Mouse (Mus musculus) myocyte (in vitro differentiated cells): Measurements from ENCODE around the gene Arhgap25. TPM values are rescaled to one million over a fixed set of nuclear protein-coding genes. Genes with fewer than 3 reads are reported as not detected.

Experiments used
- H3K27me3 ChIP-seq: one replicate; pipeline ENCODE4 v1.6.1; 2011; ENCODE audit not compliant: control insufficient read depth, insufficient read depth, insufficient read length
- H3K36me3 ChIP-seq: one replicate; pipeline ENCODE4 v1.6.1; 2011; ENCODE audit not compliant: control insufficient read depth, insufficient read depth
- H3K4me2 ChIP-seq: one replicate; pipeline ENCODE4 v1.6.1; 2011; ENCODE audit warnings: low read depth, control low read depth
- H3K4me3 ChIP-seq: one replicate; pipeline ENCODE4 v1.5.1; 2011; ENCODE audit warnings: mild to moderate bottlenecking, control low read depth, moderate library complexity
- H3K79me2 ChIP-seq: one replicate; pipeline ENCODE4 v1.6.1; 2011; ENCODE audit not compliant: control insufficient read depth, insufficient read depth
- H3ac ChIP-seq: one replicate; pipeline ENCODE4 v1.6.1; 2011; ENCODE audit not compliant: control insufficient read depth, insufficient read length
- CEBPB ChIP-seq: IDR thresholded peaks from 2 replicates; pipeline ENCODE4 v1.6.1; 2011; ENCODE audit warnings: mild to moderate bottlenecking, moderate library complexity; ENCODE audit not compliant: poor library complexity, insufficient read depth, severe bottlenecking
- E2F4 ChIP-seq: IDR thresholded peaks from one replicate; pipeline ENCODE4 v1.6.1; 2011; ENCODE audit warnings: mild to moderate bottlenecking, control low read depth, moderate library complexity; ENCODE audit not compliant: insufficient read depth
- MAX ChIP-seq: IDR thresholded peaks from one replicate; pipeline ENCODE4 v1.6.1; 2011; ENCODE audit warnings: low read depth, mild to moderate bottlenecking, control low read depth
- MYOD1 ChIP-seq, 3 experiments: IDR thresholded peaks; one replicate each; pipeline ENCODE4 v1.6.1; 2011; ENCODE audit warnings: control low read depth in 2 of 3, low read depth in 2 of 3, mild to moderate bottlenecking in 2 of 3, moderate library complexity in 1 of 3; ENCODE audit not compliant: insufficient read length in 2 of 3, control insufficient read depth in 1 of 3
- MYOG ChIP-seq, 3 experiments: IDR thresholded peaks; one replicate each; pipeline ENCODE4 v1.6.1; 2011; ENCODE audit warnings: control low read depth in 2 of 3, low read depth in 2 of 3, mild to moderate bottlenecking in 2 of 3; ENCODE audit not compliant: insufficient read length in 2 of 3, control insufficient read depth in 1 of 3, insufficient read depth in 1 of 3
- POLR2A ChIP-seq: IDR thresholded peaks from one replicate; pipeline ENCODE4 v1.6.1; 2011; ENCODE audit warnings: low read depth, mild to moderate bottlenecking, control low read depth, moderate library complexity; ENCODE audit not compliant: insufficient read length
- POLR2AphosphoS2 ChIP-seq: IDR thresholded peaks from one replicate; pipeline ENCODE4 v1.6.1; 2011; ENCODE audit warnings: low read depth, control low read depth; ENCODE audit not compliant: insufficient read length
- REST ChIP-seq: IDR thresholded peaks from one replicate; pipeline ENCODE4 v1.6.1; 2011; ENCODE audit warnings: mild to moderate bottlenecking, control low read depth, moderate library complexity; ENCODE audit not compliant: insufficient read depth, insufficient read length
- SRF ChIP-seq: IDR thresholded peaks from one replicate; pipeline ENCODE4 v1.6.1; 2011; ENCODE audit warnings: low read depth; ENCODE audit not compliant: control insufficient read depth, insufficient read length
- TCF12 ChIP-seq: IDR thresholded peaks from one replicate; pipeline ENCODE4 v1.6.1; 2011; ENCODE audit warnings: mild to moderate bottlenecking, control low read depth; ENCODE audit not compliant: poor library complexity, insufficient read depth, severe bottlenecking
- TCF3 ChIP-seq: IDR thresholded peaks from one replicate; pipeline ENCODE4 v1.6.1; 2011; ENCODE audit warnings: low read depth, control low read depth; ENCODE audit not compliant: insufficient read length
- USF1 ChIP-seq: IDR thresholded peaks from one replicate; pipeline ENCODE4 v1.6.1; 2011; ENCODE audit warnings: low read depth, mild to moderate bottlenecking, control low read depth, moderate library complexity
- polyA plus RNA-seq: library from polyadenylated mRNA; unstranded; fragments of >200 nt; fragmentation: generic; extraction: Trizol; gene quantifications from one replicate; pipeline ENCODE4 v1.2.1, GENCODE M21; 2012; ENCODE audit warnings: missing spikeins

The Arhgap25 gene
- polyA plus RNA-seq, 1 experiment = 0.34 TPM

- Histone ChIP-seq H3K4me3 (no peak overlapping the region), H3K4me2 (no peak overlapping the region), H3ac (no peak overlapping the region), H3K27me3 (no peaks in the 10 kb centered on the region), H3K79me2 (no peaks in the 10 kb centered on the region), H3K36me3 (no peaks in the 10 kb centered on the region)
- no peak for TF ChIP-seq REST
- no peak for TF ChIP-seq MAX
- TF ChIP-seq TCF3 = no peak
- TF ChIP-seq POLR2A = no peak
- TF ChIP-seq TCF12 = no peak
- no peak for TF ChIP-seq MYOD1 (IDR thresholded peaks at IDR 0.05; ENCODE audit: control insufficient read depth in 1 of 3, insufficient read length in 2 of 3, low read depth in 2 of 3)
- no peak for TF ChIP-seq POLR2AphosphoS2
- no peak for TF ChIP-seq CEBPB
- no peak for TF ChIP-seq USF1
- TF ChIP-seq SRF = no peak
- no peak for TF ChIP-seq MYOG (IDR thresholded peaks at IDR 0.05; ENCODE audit: control insufficient read depth in 1 of 3, insufficient read depth in 1 of 3, insufficient read length in 2 of 3, low read depth in 2 of 3)
- no peak for TF ChIP-seq E2F4
These were observed 108.8 kb downstream of the Arhgap25 start for GRCm38 (mm10) chr6:87424037-87424816.

GRCm38 (mm10) chr6:87422304-87422703 lies 110.8 kb downstream of the Arhgap25 start:
- Histone ChIP-seq H3K79me2 (no peaks in the 10 kb centered on the region), H3K4me2 (peak overlapping the region; percentile 54), H3K4me3 (no peak overlapping the region), H3K27me3 (no peaks in the 10 kb centered on the region), H3ac (no peak overlapping the region), H3K36me3 (no peaks in the 10 kb centered on the region)
- TF ChIP-seq REST (no peak), TCF12 (no peak), TCF3 (no peak), CEBPB (no peak), USF1 (no peak), MYOG (IDR thresholded peaks at IDR 0.05; ENCODE audit: control insufficient read depth in 1 of 3, insufficient read depth in 1 of 3, insufficient read length in 2 of 3, low read depth in 2 of 3) (no peak), E2F4 (no peak), POLR2A (no peak), MAX (no peak), POLR2AphosphoS2 (no peak), SRF (no peak), MYOD1 (IDR thresholded peaks at IDR 0.05; ENCODE audit: control insufficient read depth in 1 of 3, insufficient read length in 2 of 3, low read depth in 2 of 3) (no peak)

GRCm38 (mm10) chr6:87412011-87412410 lies 121.0 kb downstream of the Arhgap25 start:
- Histone ChIP-seq H3K4me3 (no peak overlapping the region), H3K79me2 (no peaks in the 10 kb centered on the region), H3K27me3 (no peaks in the 10 kb centered on the region), H3ac (no peak overlapping the region), H3K4me2 (no peak overlapping the region), H3K36me3 (no peaks in the 10 kb centered on the region)
- TF ChIP-seq REST = no peak
- TF ChIP-seq MAX = no peak
- TF ChIP-seq MYOG (IDR thresholded peaks at IDR 0.05; ENCODE audit: control insufficient read depth in 1 of 3, insufficient read depth in 1 of 3, insufficient read length in 2 of 3, low read depth in 2 of 3) = no peak
- TF ChIP-seq POLR2AphosphoS2 = no peak
- no peak for TF ChIP-seq MYOD1 (IDR thresholded peaks at IDR 0.05; ENCODE audit: control insufficient read depth in 1 of 3, insufficient read length in 2 of 3, low read depth in 2 of 3)
- no peak for TF ChIP-seq SRF
- no peak for TF ChIP-seq TCF3
- no peak for TF ChIP-seq E2F4
- no peak for TF ChIP-seq TCF12
- no peak for TF ChIP-seq USF1
- no peak for TF ChIP-seq CEBPB

Other genes starting within 250 kb of the Arhgap25 start
- gene Antxr1, start 197.4 kb downstream of the Arhgap25 start, polyA plus RNA-seq = 8.6 TPM
- gene Gkn1, start 182.3 kb downstream of the Arhgap25 start, polyA plus RNA-seq = not detected
- gene Gkn2, start 159.9 kb downstream of the Arhgap25 start, polyA plus RNA-seq = not detected
- not detected for gene Gkn3, start 144.3 kb downstream of the Arhgap25 start, polyA plus RNA-seq
- gene Bmp10, start 104.3 kb downstream of the Arhgap25 start, polyA plus RNA-seq = not detected
- 0.25 TPM for gene Prokr1, start 57.5 kb upstream of the Arhgap25 start, polyA plus RNA-seq
- 4.1 TPM for gene Aplf, start 138.9 kb upstream of the Arhgap25 start, polyA plus RNA-seq
- gene Efcc1, start 197.6 kb upstream of the Arhgap25 start, polyA plus RNA-seq = 0.04 TPM
- not detected for gene Gp9, start 244.8 kb upstream of the Arhgap25 start, polyA plus RNA-seq